Mouse (Mus musculus) lung, postnatal 4 days (tissue): ENCODE data around the gene Gcn1l1.
A peak's percentile ranks its signal among the peaks of the same experiment; 100 is the strongest.

Experiments used
- DNase-seq, 2 experiments: peaks; one replicate each; pipeline ENCODE4 v3.0.0; 2021

Gene Gcn1l1

GRCm38 (mm10) chr5:115535635-115536034, 29.4 kb upstream of the Gcn1l1 start:
- DNase-seq = peak; percentile 74 to 77

GRCm38 (mm10) chr5:115538017-115538692, 26.9 kb upstream of the Gcn1l1 start:
- DNase-seq = no peak

- DNase-seq = peak; percentile 90 to 95
Observed at GRCm38 (mm10) chr5:115538693-115539043, 26.4 kb upstream of the Gcn1l1 start.

- peak; percentile 77 to 80 for DNase-seq
Observed at GRCm38 (mm10) chr5:115542635-115543384, 22.2 kb upstream of the Gcn1l1 start.

GRCm38 (mm10) chr5:115543509-115544253, 21.4 kb upstream of the Gcn1l1 start:
- DNase-seq = peak; percentile 80 to 93

GRCm38 (mm10) chr5:115544655-115545185, 20.3 kb upstream of the Gcn1l1 start:
- DNase-seq = no peak

- DNase-seq = peak; percentile 73 to 88
Observed at GRCm38 (mm10) chr5:115545636-115546035, 19.4 kb upstream of the Gcn1l1 start.

GRCm38 (mm10) chr5:115546536-115546935, 18.5 kb upstream of the Gcn1l1 start:
- no peak for DNase-seq

- DNase-seq = no peak
Observed at GRCm38 (mm10) chr5:115547014-115547413, 18.0 kb upstream of the Gcn1l1 start.

- no peak for DNase-seq
Observed at GRCm38 (mm10) chr5:115547421-115547820, 17.6 kb upstream of the Gcn1l1 start.

- DNase-seq = no peak
Observed at GRCm38 (mm10) chr5:115548501-115549285, 16.4 kb upstream of the Gcn1l1 start.

- DNase-seq = no peak
Observed at GRCm38 (mm10) chr5:115550482-115551005, 14.5 kb upstream of the Gcn1l1 start.

- no peak for DNase-seq
Observed at GRCm38 (mm10) chr5:115551386-115551785, 13.7 kb upstream of the Gcn1l1 start.

- DNase-seq = no peak
Observed at GRCm38 (mm10) chr5:115551799-115552198, 13.3 kb upstream of the Gcn1l1 start.

GRCm38 (mm10) chr5:115553801-115554420, 11.1 kb upstream of the Gcn1l1 start:
- DNase-seq = no peak

GRCm38 (mm10) chr5:115554536-115555291, 10.3 kb upstream of the Gcn1l1 start:
- DNase-seq = no peak

- DNase-seq = peak in 1 of 2 experiments; percentile 84
Observed at GRCm38 (mm10) chr5:115556217-115556616, 8.8 kb upstream of the Gcn1l1 start.

- no peak for DNase-seq
Observed at GRCm38 (mm10) chr5:115558182-115558794, 6.8 kb upstream of the Gcn1l1 start.

GRCm38 (mm10) chr5:115559237-115560101, 5.6 kb upstream of the Gcn1l1 start, which contains the start of gene Rplp0:
Gene Rplp0, plus strand, starts transcription at chr5:115559467.
- DNase-seq = peak; percentile 100
